Mouse (Mus musculus) hindbrain, embryonic 10.5 days (tissue): ENCODE data around the gene Qrich2. TPM values are rescaled to one million over a fixed set of nuclear protein-coding genes. Genes with fewer than 3 reads are reported as not detected.
A peak's percentile ranks its signal among the peaks of the same experiment; 100 is the strongest.

Experiments used
- DNase-seq: peaks from one replicate; pipeline ENCODE4 v3.0.0-alpha.2; 2017; ENCODE audit warnings: low spot score
- H3K27ac ChIP-seq: fragments of 300-500 bp; sonication (generic); 2 replicates; pipeline ENCODE4 v1.5.1; 2016; ENCODE audit warnings: mild to moderate bottlenecking, moderate library complexity
- H3K27me3 ChIP-seq: fragments of 300-500 bp; sonication (generic); 2 replicates; pipeline ENCODE4 v1.6.1; 2016; ENCODE audit warnings: mild to moderate bottlenecking; ENCODE audit not compliant: poor library complexity, insufficient read depth, severe bottlenecking
- H3K36me3 ChIP-seq: fragments of 300-500 bp; sonication (generic); 2 replicates; pipeline ENCODE4 v1.6.1; 2016; ENCODE audit warnings: mild to moderate bottlenecking, moderate library complexity
- H3K4me1 ChIP-seq: fragments of 300-500 bp; sonication (generic); replicated peaks from 2 replicates; pipeline ENCODE4 v1.6.1; 2016; ENCODE audit warnings: mild to moderate bottlenecking
- H3K4me3 ChIP-seq: fragments of 300-500 bp; sonication (generic); 2 replicates; pipeline ENCODE4 v1.5.1; 2016; ENCODE audit warnings: mild to moderate bottlenecking, moderate library complexity
- H3K9me3 ChIP-seq: fragments of 300-500 bp; sonication (generic); 2 replicates; pipeline ENCODE4 v1.6.1; 2016; ENCODE audit warnings: mild to moderate bottlenecking, moderate library complexity
- WGBS: fragments of 180-500 bp; shearing (Covaris S2); methylation state at CpG from one replicate; pipeline ENCODE4 v1.1.7; 2016; 5-methylcytosine and 5-hydroxymethylcytosine counted together
- polyA plus RNA-seq: library from polyadenylated mRNA; unstranded; fragments of >200 nt; fragmentation: Nextera tagmentation; extraction: Ambion mirVana; gene quantifications from 2 replicates; pipeline ENCODE4 v1.2.1, GENCODE M21; 2016

Gene Qrich2
- polyA plus RNA-seq, 1 experiment from 2014 or later, result 0.16 TPM

GRCm38 (mm10) chr11:116439269-116440240 lies 26.5 kb downstream of the Qrich2 start:
- Histone ChIP-seq H3K27me3 (no peaks in the 10 kb centered on the region), H3K4me1 (peaks cover 58% of the 10 kb centered on the region), H3K4me3 (no peak overlapping the region), H3K9me3 (no peaks in the 10 kb centered on the region), H3K27ac (no peak overlapping the region), H3K36me3 (peaks cover 54% of the 10 kb centered on the region)
- DNase-seq, result no peak
- WGBS, result 87% methylated on average over 19 of the region's 19 CpGs

GRCm38 (mm10) chr11:116437541-116437940 lies 28.5 kb downstream of the Qrich2 start:
- DNase-seq, result no peak
- Histone ChIP-seq H3K27me3 (no peaks in the 10 kb centered on the region; the same call in 1 of the 2 replicates), H3K36me3 (peaks cover 54% of the 10 kb centered on the region), H3K4me1 (peaks cover 49% of the 10 kb centered on the region), H3K27ac (peak overlapping the region; percentile 73; the same call in 1 of the 2 replicates), H3K4me3 (0 out of 2 replicates have a peak overlapping the region, but pooled peaks have one; percentile 99), H3K9me3 (no peaks in the 10 kb centered on the region)
- WGBS, result 89% methylated on average over 11 of the region's 11 CpGs

- H3K4me1 ChIP-seq, result peaks cover 48% of the 10 kb centered on the region
- H3K36me3 ChIP-seq, result peaks cover 54% of the 10 kb centered on the region
- H3K4me3 ChIP-seq, result peak overlapping the region; percentile 99
- WGBS, result 76% methylated on average over 4 of the region's 4 CpGs
- no peaks in the 10 kb centered on the region for H3K9me3 ChIP-seq
- H3K27ac ChIP-seq, result peak overlapping the region; percentile 73
- H3K27me3 ChIP-seq, result peaks cover 1% of the 10 kb centered on the region; the same call in 1 of the 2 replicates
- no peak for DNase-seq
Measured at GRCm38 (mm10) chr11:116436725-116437331, 29.2 kb downstream of the Qrich2 start.

- Histone ChIP-seq H3K4me1 (peaks cover 52% of the 10 kb centered on the region), H3K36me3 (peaks cover 54% of the 10 kb centered on the region), H3K27ac (peak overlapping the region; percentile 73), H3K27me3 (peaks cover 3% of the 10 kb centered on the region; the same call in 1 of the 2 replicates), H3K9me3 (no peaks in the 10 kb centered on the region), H3K4me3 (peak overlapping the region; percentile 99)
- WGBS, result 73% methylated on average over 5 of the region's 5 CpGs
- DNase-seq, result no peak
Measured at GRCm38 (mm10) chr11:116435992-116436724, 29.9 kb downstream of the Qrich2 start.

- H3K27ac ChIP-seq, result peak overlapping the region; percentile 98
- no peaks in the 10 kb centered on the region for H3K9me3 ChIP-seq
- peaks cover 3% of the 10 kb centered on the region; the same call in 1 of the 2 replicates for H3K27me3 ChIP-seq
- no peak for DNase-seq
- H3K4me1 ChIP-seq, result peaks cover 60% of the 10 kb centered on the region
- peaks cover 45% of the 10 kb centered on the region for H3K36me3 ChIP-seq
- 53% methylated on average over 12 of the region's 12 CpGs for WGBS
- peak overlapping the region; percentile 99 for H3K4me3 ChIP-seq
Measured at GRCm38 (mm10) chr11:116434967-116435752, 30.9 kb downstream of the Qrich2 start.

GRCm38 (mm10) chr11:116434287-116434966 lies 31.6 kb downstream of the Qrich2 start:
- no peaks in the 10 kb centered on the region for H3K9me3 ChIP-seq
- H3K4me1 ChIP-seq, result peaks cover 61% of the 10 kb centered on the region
- H3K27me3 ChIP-seq, result peaks cover 3% of the 10 kb centered on the region; the same call in 1 of the 2 replicates
- DNase-seq, result peak; percentile 75
- H3K27ac ChIP-seq, result peak overlapping the region; percentile 98
- under 1% methylated on average over 66 of the region's 67 CpGs for WGBS
- H3K36me3 ChIP-seq, result peaks cover 37% of the 10 kb centered on the region
- peak overlapping the region; percentile 99 for H3K4me3 ChIP-seq

- Histone ChIP-seq H3K4me1 (peaks cover 65% of the 10 kb centered on the region), H3K4me3 (peak within 1 kb of the TSS; percentile 99), H3K9me3 (no peaks in the 10 kb centered on the region), H3K27ac (peak within 1 kb of the TSS; percentile 98), H3K27me3 (peaks cover 3% of the 10 kb centered on the region; the same call in 1 of the 2 replicates), H3K36me3 (peaks cover 30% of the 10 kb centered on the region)
- DNase-seq, result peak; percentile 100
- WGBS, result 2% methylated on average over 66 of the region's 66 CpGs
Measured at GRCm38 (mm10) chr11:116433356-116434286, 32.4 kb downstream of the Qrich2 start, which contains the start of gene Ubald2. TSS of gene Ubald2 (plus strand) at chr11:116434094.

GRCm38 (mm10) chr11:116432593-116433355 lies 33.3 kb downstream of the Qrich2 start:
- H3K4me3 ChIP-seq, result peak overlapping the region; percentile 99; the same call in 1 of the 2 replicates
- 61% methylated on average over 8 of the region's 8 CpGs for WGBS
- peaks cover 26% of the 10 kb centered on the region for H3K36me3 ChIP-seq
- no peaks in the 10 kb centered on the region for H3K9me3 ChIP-seq
- peaks cover 65% of the 10 kb centered on the region for H3K4me1 ChIP-seq
- DNase-seq, result no peak
- peak overlapping the region; percentile 78; the same call in 1 of the 2 replicates for H3K27ac ChIP-seq
- peaks cover 3% of the 10 kb centered on the region; the same call in 1 of the 2 replicates for H3K27me3 ChIP-seq

GRCm38 (mm10) chr11:116432127-116432526 lies 33.9 kb downstream of the Qrich2 start:
- peaks cover 3% of the 10 kb centered on the region; the same call in 1 of the 2 replicates for H3K27me3 ChIP-seq
- no peak for DNase-seq
- H3K36me3 ChIP-seq, result peaks cover 19% of the 10 kb centered on the region
- 0 out of 2 replicates have a peak overlapping the region, but pooled peaks have one; percentile 35 for H3K27ac ChIP-seq
- WGBS, result 61% methylated on average over 6 of the region's 6 CpGs
- H3K9me3 ChIP-seq, result no peaks in the 10 kb centered on the region
- H3K4me1 ChIP-seq, result peaks cover 58% of the 10 kb centered on the region
- H3K4me3 ChIP-seq, result no peak overlapping the region
